Mouse (Mus musculus) layer of hippocampus, adult 9-11 months (tissue): Measurements from ENCODE around the gene Tbc1d24.

ENCODE experiments used
- DNase-seq: peaks from one replicate; pipeline ENCODE4 v3.0.0; 2022

Tbc1d24 gene

GRCm38 (mm10) chr17:24170729-24171128, 34.6 kb downstream of the Tbc1d24 start:
- DNase-seq, result peak; percentile 54

GRCm38 (mm10) chr17:24170125-24170524, 35.2 kb downstream of the Tbc1d24 start:
- no peak for DNase-seq

GRCm38 (mm10) chr17:24169317-24170065, 35.9 kb downstream of the Tbc1d24 start, which contains the start of gene Atp6v0c:
TSS of gene Atp6v0c (minus strand) at chr17:24169702.
- peak; percentile 97 for DNase-seq

GRCm38 (mm10) chr17:24168590-24169277, 36.6 kb downstream of the Tbc1d24 start:
- peak; percentile 83 for DNase-seq

GRCm38 (mm10) chr17:24167891-24168505, 37.4 kb downstream of the Tbc1d24 start:
- no peak for DNase-seq

GRCm38 (mm10) chr17:24167120-24167519, 38.2 kb downstream of the Tbc1d24 start:
- no peak for DNase-seq

- DNase-seq, result peak; percentile 71
Measured at GRCm38 (mm10) chr17:24164566-24165259, 40.6 kb downstream of the Tbc1d24 start.

- DNase-seq, result peak; percentile 98
Measured at GRCm38 (mm10) chr17:24163176-24163962, 42.0 kb downstream of the Tbc1d24 start, which contains the start of gene Amdhd2. TSS of gene Amdhd2 (minus strand) at chr17:24163766.

GRCm38 (mm10) chr17:24162584-24163175, 42.7 kb downstream of the Tbc1d24 start:
- no peak for DNase-seq

- DNase-seq, result no peak
Measured at GRCm38 (mm10) chr17:24161466-24161865, 43.9 kb downstream of the Tbc1d24 start.

GRCm38 (mm10) chr17:24157526-24157925, 47.8 kb downstream of the Tbc1d24 start:
- no peak for DNase-seq

- DNase-seq, result no peak
Measured at GRCm38 (mm10) chr17:24157121-24157520, 48.2 kb downstream of the Tbc1d24 start.

- DNase-seq, result no peak
Measured at GRCm38 (mm10) chr17:24156394-24156793, 49.0 kb downstream of the Tbc1d24 start.

GRCm38 (mm10) chr17:24155742-24156141, 49.6 kb downstream of the Tbc1d24 start:
- DNase-seq, result no peak

GRCm38 (mm10) chr17:24154463-24154862, 50.9 kb downstream of the Tbc1d24 start:
- DNase-seq, result no peak

GRCm38 (mm10) chr17:24151890-24152563, 53.3 kb downstream of the Tbc1d24 start:
- DNase-seq, result peak; percentile 69

GRCm38 (mm10) chr17:24151382-24151781, 54.0 kb downstream of the Tbc1d24 start:
- DNase-seq, result no peak

GRCm38 (mm10) chr17:24150824-24151223, 54.5 kb downstream of the Tbc1d24 start, which contains the start of gene Pdpk1:
TSS of gene Pdpk1 (minus strand) at chr17:24150924.
- DNase-seq, result no peak

- DNase-seq, result no peak
Measured at GRCm38 (mm10) chr17:24149421-24149820, 55.9 kb downstream of the Tbc1d24 start.

GRCm38 (mm10) chr17:24142897-24143296, 62.5 kb downstream of the Tbc1d24 start:
- DNase-seq, result no peak

- peak; percentile 98 for DNase-seq
Measured at GRCm38 (mm10) chr17:24141425-24141920, 63.9 kb downstream of the Tbc1d24 start.
